Mouse (Mus musculus): ENCODE data around the gene Bcl7c. TPM values are rescaled to one million over a fixed set of nuclear protein-coding genes. Genes with fewer than 3 reads are reported as not detected.
"Not testable (repeated sequence)": the region's sequence is repeated elsewhere in the genome, so short reads cannot be mapped to it uniquely, and the experiment has no call there.

Bcl7c gene
- total and polyA plus RNA-seq, 3 experiments: 28.2 to 330 (median 38.7) TPM

DNA sequence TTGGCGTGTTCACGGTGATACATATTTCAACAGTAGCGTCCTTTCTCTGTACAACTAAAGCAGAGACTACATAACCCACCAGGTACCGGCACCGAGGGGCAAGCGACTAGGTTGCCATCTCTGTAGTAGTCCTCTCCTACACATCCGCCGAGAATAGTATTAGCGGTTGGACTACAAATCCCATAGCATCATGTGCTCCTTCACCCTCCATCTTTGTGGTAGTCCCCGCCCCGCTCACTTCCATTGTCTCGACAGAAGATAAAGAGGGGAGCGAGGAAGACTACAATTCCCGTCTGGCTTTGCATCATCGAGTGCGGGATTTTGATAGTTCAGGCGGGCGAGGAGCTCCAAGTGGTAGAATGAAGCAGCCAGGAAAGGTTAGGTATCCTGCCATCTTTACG lies 36.5 kb upstream of the Bcl7c start:
- DNase-seq (ENCODE audit: low spot score): peak; percentile 79
- Histone ChIP-seq H3K36me3 (replicated peaks) (peaks cover 28% of the 10 kb centered on the region), H3K4me1 (ENCODE audit: insufficient read depth, low read depth, low read length) (peaks cover 34% of the 10 kb centered on the region), H3K9me3 (replicated peaks) (no peaks in the 10 kb centered on the region), H3K4me3 (ENCODE audit: low read depth, low read length) (peak overlapping the region; percentile 82), H3K27me3 (ENCODE audit: insufficient read depth, low read length) (peaks cover 11% of the 10 kb centered on the region)
- no peak for TF ChIP-seq CTCF (IDR thresholded peaks at IDR 0.05; ENCODE audit: low read depth, low read length)
- no peak for TF ChIP-seq POLR2AphosphoS5 (IDR thresholded peaks at IDR 0.05; ENCODE audit: insufficient replicate concordance, low read depth, low read length)
- TF ChIP-seq GATA2 (IDR thresholded peaks at IDR 0.05; ENCODE audit: borderline replicate concordance, low read depth, low read length): no peak
- no peak for TF ChIP-seq TAL1 (conservative IDR thresholded peaks at IDR 0.05; ENCODE audit: low read depth, low read length)
- no peak for TF ChIP-seq GATA1 (IDR thresholded peaks at IDR 0.05; ENCODE audit: borderline replicate concordance, low read length)
- peak; percentile 75 for ATAC-seq (ENCODE audit: extremely low read depth, insufficient number of reproducible peaks, low FRiP score, poor library complexity, severe bottlenecking)

DNA sequence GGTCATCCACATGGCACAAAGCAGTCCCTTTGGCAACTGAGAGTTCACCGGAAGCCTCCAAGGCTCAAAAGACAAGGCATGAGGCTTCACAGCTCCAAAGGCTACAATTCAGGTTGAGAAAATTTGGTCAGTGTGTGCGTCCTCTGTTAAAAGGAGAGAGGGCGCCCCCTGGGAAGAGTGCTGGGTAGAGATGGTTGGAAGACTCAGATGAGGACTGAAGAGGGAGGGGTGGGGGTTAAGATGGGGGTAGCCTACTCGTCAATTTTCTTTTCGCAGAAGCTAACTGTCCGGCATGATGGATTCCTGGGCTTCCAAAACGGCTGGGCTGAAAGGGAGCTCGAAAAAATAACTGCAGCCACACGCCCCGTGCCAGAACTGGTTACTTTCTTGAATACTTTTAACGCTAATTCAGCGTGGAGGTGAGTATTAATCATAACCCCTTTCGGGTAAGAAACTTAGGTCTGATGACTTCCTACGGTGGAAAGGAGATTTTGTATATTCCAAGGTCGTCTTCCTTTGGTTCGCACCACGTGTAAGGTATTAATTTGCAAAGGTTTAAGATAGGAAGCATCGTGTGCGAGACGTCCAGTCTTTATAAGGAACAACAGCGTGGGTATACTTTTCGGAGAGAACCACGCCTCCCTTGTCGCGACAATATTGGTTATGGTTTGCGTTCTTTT lies 35.8 kb upstream of the Bcl7c start, which contains the start of gene Fbxl19:
Gene Fbxl19, plus strand, starts transcription at position 178 of the 680 bp plus-strand sequence.
- peaks cover 14% of the 10 kb centered on the region for H3K27me3 ChIP-seq (ENCODE audit: insufficient read depth, low read length)
- H3K9me3 ChIP-seq (replicated peaks): no peaks in the 10 kb centered on the region
- peak within 1 kb of the TSS; percentile 82 for H3K4me3 ChIP-seq (ENCODE audit: low read depth, low read length)
- peaks cover 20% of the 10 kb centered on the region for H3K36me3 ChIP-seq (replicated peaks)
- peaks cover 34% of the 10 kb centered on the region for H3K4me1 ChIP-seq (ENCODE audit: insufficient read depth, low read depth, low read length)
- DNase-seq (ENCODE audit: low spot score) (peak; percentile 45), ATAC-seq (ENCODE audit: extremely low read depth, insufficient number of reproducible peaks, low FRiP score, poor library complexity, severe bottlenecking) (no peak)
- TF ChIP-seq CTCF (IDR thresholded peaks at IDR 0.05; ENCODE audit: low read depth, low read length): no peak
- TF ChIP-seq TAL1 (conservative IDR thresholded peaks at IDR 0.05; ENCODE audit: low read depth, low read length): no peak

DNA sequence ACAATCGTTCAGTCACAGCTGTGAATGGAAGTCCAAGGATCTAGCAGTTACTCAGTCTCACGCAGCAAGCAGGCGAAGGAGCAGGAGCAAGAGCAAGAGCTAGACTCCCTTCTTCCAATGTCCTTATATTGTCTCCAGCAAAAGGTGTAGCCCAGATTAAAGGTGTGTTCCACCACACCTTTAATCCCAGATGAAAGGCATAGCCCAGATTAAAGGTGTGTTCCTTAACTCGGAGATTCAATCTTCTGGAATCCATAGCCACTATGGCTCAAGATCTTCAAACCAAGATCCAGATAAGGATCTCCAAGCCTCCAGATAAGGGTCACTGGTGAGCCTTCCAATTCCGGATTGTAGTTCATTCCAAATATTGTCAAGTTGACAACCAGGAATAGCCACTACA lies 23.3 kb upstream of the Bcl7c start, which contains the start of gene Ctf2:
Gene Ctf2, minus strand, starts transcription at position 101 of the 400 bp plus-strand sequence.
- not testable (repeated sequence) for H3K4me3 ChIP-seq (ENCODE audit: low read depth, low read length); H3K4me1 ChIP-seq (ENCODE audit: insufficient read depth, low read depth, low read length); H3K9me3 ChIP-seq (replicated peaks); ATAC-seq (ENCODE audit: extremely low read depth, insufficient number of reproducible peaks, low FRiP score, poor library complexity, severe bottlenecking); H3K36me3 ChIP-seq (replicated peaks); DNase-seq (ENCODE audit: low spot score)
- H3K27me3 ChIP-seq (ENCODE audit: insufficient read depth, low read length): peaks cover 27% of the 10 kb centered on the region

DNA sequence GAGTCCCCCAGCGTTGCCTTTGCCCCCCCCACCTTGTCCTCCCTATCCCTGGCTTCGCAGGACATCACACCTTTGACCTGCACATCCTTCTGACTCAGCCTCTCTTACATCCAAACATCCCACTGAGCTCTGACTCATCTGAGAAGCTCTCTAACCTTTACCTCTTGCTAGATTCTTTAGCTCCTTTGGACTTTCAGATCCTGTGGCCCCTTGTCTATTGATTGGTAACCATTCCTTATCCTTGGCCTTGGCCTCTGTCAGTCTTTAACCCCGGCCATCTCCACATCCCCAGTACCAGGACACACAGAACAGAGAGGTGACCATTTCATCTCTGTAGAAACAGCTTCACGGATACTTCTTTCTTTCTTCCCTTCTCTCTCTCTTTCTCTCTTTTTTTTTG lies 21.4 kb upstream of the Bcl7c start:
- ATAC-seq (ENCODE audit: extremely low read depth, insufficient number of reproducible peaks, low FRiP score, poor library complexity, severe bottlenecking) (no peak), DNase-seq (ENCODE audit: low spot score) (no peak)
- TF ChIP-seq GATA2 (IDR thresholded peaks at IDR 0.05; ENCODE audit: borderline replicate concordance, low read depth, low read length): no peak
- no peak for TF ChIP-seq CTCF (IDR thresholded peaks at IDR 0.05; ENCODE audit: low read depth, low read length)
- no peak for TF ChIP-seq POLR2AphosphoS5 (IDR thresholded peaks at IDR 0.05; ENCODE audit: insufficient replicate concordance, low read depth, low read length)
- no peak for TF ChIP-seq GATA1 (IDR thresholded peaks at IDR 0.05; ENCODE audit: borderline replicate concordance, low read length)
- TF ChIP-seq TAL1 (conservative IDR thresholded peaks at IDR 0.05; ENCODE audit: low read depth, low read length): no peak
- H3K4me1 ChIP-seq (ENCODE audit: insufficient read depth, low read depth, low read length): no peaks in the 10 kb centered on the region
- H3K36me3 ChIP-seq (replicated peaks): no peaks in the 10 kb centered on the region
- no peak overlapping the region for H3K4me3 ChIP-seq (ENCODE audit: low read depth, low read length)
- H3K9me3 ChIP-seq (replicated peaks): peaks cover 2% of the 10 kb centered on the region; the same call in 1 of the 2 replicates
- peaks cover 46% of the 10 kb centered on the region for H3K27me3 ChIP-seq (ENCODE audit: insufficient read depth, low read length)

DNA sequence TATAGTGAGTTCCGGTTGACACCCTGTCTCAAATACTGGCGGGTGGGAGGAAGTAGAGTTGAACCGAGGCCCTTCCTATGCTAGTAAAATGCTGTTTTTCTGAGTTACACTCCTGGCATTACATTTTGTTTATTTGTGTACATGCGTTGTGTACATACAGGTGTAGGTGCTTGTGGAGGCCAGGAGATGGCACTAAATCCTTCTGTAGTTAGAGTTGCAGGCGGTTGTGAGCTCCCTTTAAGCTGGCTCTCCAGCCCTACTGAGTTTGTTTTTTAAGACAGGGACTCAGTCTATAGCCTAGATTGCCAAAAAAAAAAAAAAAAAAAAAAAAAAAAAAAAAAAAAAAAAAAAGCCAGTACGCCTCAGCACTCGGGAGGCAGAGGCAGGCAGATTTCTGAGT lies 19.2 kb upstream of the Bcl7c start:
- Histone ChIP-seq H3K4me1 (ENCODE audit: insufficient read depth, low read depth, low read length) (no peaks in the 10 kb centered on the region), H3K4me3 (ENCODE audit: low read depth, low read length) (no peak overlapping the region), H3K36me3 (replicated peaks) (no peaks in the 10 kb centered on the region), H3K27me3 (ENCODE audit: insufficient read depth, low read length) (peaks cover 61% of the 10 kb centered on the region), H3K9me3 (replicated peaks) (peaks cover 2% of the 10 kb centered on the region; the same call in 1 of the 2 replicates)
- ATAC-seq (ENCODE audit: extremely low read depth, insufficient number of reproducible peaks, low FRiP score, poor library complexity, severe bottlenecking): no peak
- TF ChIP-seq GATA1 (IDR thresholded peaks at IDR 0.05; ENCODE audit: borderline replicate concordance, low read length) (no peak), CTCF (IDR thresholded peaks at IDR 0.05; ENCODE audit: low read depth, low read length) (no peak), GATA2 (IDR thresholded peaks at IDR 0.05; ENCODE audit: borderline replicate concordance, low read depth, low read length) (no peak), TAL1 (conservative IDR thresholded peaks at IDR 0.05; ENCODE audit: low read depth, low read length) (no peak), POLR2AphosphoS5 (IDR thresholded peaks at IDR 0.05; ENCODE audit: insufficient replicate concordance, low read depth, low read length) (no peak)
- no peak for DNase-seq (ENCODE audit: low spot score)

DNA sequence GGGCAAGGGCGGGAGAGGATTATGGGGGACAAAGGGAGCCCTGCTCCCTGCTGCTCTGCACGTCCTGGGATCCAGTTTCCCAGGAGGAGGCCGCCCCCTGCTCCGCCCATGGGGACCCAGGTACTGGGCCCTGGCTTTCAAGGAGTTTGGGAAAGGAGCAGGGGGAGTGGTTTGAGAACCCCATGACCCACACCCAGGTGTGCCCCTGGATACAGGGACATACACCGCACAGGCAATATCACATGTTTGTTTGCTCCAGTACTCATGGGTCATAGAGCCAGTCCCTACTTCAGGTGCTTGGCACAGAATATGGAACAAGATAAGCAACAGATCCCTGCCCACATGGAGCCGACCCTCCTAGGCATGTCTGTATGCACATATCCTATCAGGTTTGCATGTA lies 17.2 kb upstream of the Bcl7c start:
- H3K4me3 ChIP-seq (ENCODE audit: low read depth, low read length): no peak overlapping the region
- H3K4me1 ChIP-seq (ENCODE audit: insufficient read depth, low read depth, low read length): no peaks in the 10 kb centered on the region
- no peak for TF ChIP-seq GATA1 (IDR thresholded peaks at IDR 0.05; ENCODE audit: borderline replicate concordance, low read length)
- no peak for TF ChIP-seq TAL1 (conservative IDR thresholded peaks at IDR 0.05; ENCODE audit: low read depth, low read length)
- ATAC-seq (ENCODE audit: extremely low read depth, insufficient number of reproducible peaks, low FRiP score, poor library complexity, severe bottlenecking) (no peak), DNase-seq (ENCODE audit: low spot score) (no peak)
- no peaks in the 10 kb centered on the region for H3K36me3 ChIP-seq (replicated peaks)
- peaks cover 58% of the 10 kb centered on the region for H3K27me3 ChIP-seq (ENCODE audit: insufficient read depth, low read length)
- no peaks in the 10 kb centered on the region for H3K9me3 ChIP-seq (replicated peaks)

DNA sequence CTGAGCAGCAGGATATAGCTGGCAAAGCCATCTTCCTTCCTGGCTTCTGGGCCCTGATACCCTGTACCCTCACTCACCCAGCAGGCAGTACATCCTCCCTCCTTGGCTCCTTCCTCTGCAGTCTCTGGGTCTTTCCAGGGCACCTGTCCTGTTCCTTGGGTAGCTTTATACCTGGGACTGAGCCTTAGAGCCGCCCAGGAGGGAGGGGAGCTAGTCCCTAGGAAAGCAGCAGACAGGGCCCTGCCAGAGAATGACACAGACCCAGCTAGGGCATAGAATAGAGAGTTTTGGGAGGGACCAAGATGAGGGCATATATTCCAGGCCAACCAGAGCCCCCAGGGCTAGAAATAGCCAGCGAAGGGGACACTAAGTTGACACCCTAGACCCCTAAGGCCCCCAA lies 16.8 kb upstream of the Bcl7c start:
- no peak for TF ChIP-seq CTCF (IDR thresholded peaks at IDR 0.05; ENCODE audit: low read depth, low read length)
- TF ChIP-seq GATA1 (IDR thresholded peaks at IDR 0.05; ENCODE audit: borderline replicate concordance, low read length): no peak
- no peak for TF ChIP-seq GATA2 (IDR thresholded peaks at IDR 0.05; ENCODE audit: borderline replicate concordance, low read depth, low read length)
- no peak for TF ChIP-seq POLR2AphosphoS5 (IDR thresholded peaks at IDR 0.05; ENCODE audit: insufficient replicate concordance, low read depth, low read length)
- TF ChIP-seq TAL1 (conservative IDR thresholded peaks at IDR 0.05; ENCODE audit: low read depth, low read length): no peak
- no peak overlapping the region for H3K4me3 ChIP-seq (ENCODE audit: low read depth, low read length)
- no peaks in the 10 kb centered on the region for H3K4me1 ChIP-seq (ENCODE audit: insufficient read depth, low read depth, low read length)
- DNase-seq (ENCODE audit: low spot score) (no peak), ATAC-seq (ENCODE audit: extremely low read depth, insufficient number of reproducible peaks, low FRiP score, poor library complexity, severe bottlenecking) (no peak)
- peaks cover 54% of the 10 kb centered on the region for H3K27me3 ChIP-seq (ENCODE audit: insufficient read depth, low read length)
- no peaks in the 10 kb centered on the region for H3K36me3 ChIP-seq (replicated peaks)
- no peaks in the 10 kb centered on the region for H3K9me3 ChIP-seq (replicated peaks)
